Mouse (Mus musculus): ENCODE data around the gene D630003M21Rik.

D630003M21Rik gene

DNA sequence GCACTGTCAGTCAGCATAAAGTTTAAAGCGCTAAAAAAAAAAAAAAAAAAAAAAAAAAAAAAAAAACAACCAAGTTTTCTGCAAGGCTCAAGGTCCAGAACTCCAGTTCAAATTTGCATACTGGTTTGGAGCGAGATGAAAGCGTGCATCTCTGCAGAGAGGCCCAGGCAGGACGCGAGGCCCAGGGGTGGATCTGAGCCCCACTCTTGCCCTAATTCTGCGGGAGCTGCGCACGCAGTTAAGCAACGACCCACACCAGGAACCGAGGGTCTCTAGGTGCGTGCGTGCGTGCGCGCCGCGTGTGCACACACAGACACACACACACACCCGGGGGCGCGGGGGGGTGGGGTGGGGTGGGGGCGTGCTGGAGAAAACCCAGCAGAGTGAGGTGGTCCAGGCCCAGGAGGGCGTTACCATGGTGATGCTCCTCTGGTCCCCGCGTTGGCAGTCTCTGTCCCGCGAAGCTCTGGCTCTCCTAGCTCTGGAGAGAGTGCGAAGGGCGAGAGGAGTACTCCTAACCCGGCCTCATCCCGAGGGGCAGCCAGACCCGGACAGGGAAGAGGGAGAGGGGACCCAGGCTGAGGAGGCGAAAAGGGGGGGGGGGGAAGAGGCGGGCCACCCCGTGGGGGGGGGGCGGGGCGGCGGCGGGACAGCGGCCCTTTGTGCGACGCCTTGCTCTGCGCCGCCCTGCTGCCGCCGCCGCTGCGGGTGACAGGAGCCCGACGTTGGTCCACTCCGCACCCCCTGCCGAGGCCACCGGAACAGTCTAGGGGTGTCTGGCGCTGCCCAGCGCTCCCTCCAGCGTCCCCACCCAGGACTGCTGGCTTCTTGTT is at the start of gene D630003M21Rik:
TSS of gene D630003M21Rik (minus strand) at position 553 of the 833 bp plus-strand sequence.
- DNase-seq = no peak

DNA sequence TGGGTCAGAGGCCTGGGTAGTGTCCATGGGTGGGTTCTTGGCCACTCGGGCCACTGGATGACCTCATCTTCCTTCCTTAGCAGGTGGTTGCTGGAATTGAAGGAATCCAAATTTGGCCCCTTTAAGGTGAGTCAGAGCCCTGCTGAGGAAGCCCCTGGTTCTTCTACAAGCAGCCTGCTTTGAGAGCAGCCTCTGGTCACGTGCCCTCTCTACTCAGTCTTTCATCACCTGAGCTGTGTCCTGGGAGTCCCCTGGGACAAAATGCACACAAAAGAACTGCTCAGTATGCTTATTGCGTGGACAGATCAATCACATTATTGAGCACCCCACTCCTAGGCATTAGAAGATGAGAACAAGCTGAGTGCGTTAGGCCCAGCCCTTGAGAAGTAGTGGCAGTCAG is 47.9 kb upstream of the D630003M21Rik start:
- no peak for DNase-seq

DNA sequence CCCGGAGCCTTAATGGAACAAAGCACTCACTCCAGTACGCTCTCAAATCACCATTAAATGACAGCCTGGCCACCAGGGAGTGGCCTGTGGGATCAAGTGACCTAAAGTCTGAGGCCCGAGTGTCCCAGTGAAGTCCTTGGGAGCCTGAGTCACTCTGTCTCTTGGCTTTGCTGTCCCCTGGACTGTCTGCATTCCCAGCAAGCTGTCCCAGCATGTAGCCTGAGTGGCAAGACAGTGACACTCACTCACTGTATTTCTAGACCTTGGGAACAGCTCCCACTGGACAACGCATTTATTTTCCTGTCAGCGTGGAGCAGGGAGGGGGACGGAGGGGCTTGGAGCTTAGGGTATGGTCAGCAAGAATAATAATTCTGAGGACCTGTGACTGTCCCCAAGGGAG is 47.4 kb upstream of the D630003M21Rik start:
- DNase-seq = no peak

DNA sequence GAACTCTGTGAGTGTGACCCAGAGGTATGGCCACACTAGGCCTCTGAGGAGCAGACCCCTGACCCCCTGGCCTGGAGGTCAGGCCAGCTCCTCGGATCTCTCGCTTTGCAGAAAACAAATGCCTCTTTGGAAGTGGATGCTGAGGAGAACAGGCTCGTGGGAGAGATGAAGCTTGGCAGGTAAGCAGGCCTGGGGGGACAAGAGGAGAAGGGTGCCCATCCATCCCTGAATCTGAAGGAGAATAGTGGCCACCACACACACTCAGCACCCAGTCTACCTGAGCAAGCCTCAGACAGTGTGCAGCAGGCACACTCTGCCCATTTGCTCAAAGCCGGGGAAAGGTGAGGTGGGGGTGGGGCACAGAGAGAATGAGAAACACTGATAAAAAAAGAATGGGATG is 46.8 kb upstream of the D630003M21Rik start:
- DNase-seq = no peak

DNA sequence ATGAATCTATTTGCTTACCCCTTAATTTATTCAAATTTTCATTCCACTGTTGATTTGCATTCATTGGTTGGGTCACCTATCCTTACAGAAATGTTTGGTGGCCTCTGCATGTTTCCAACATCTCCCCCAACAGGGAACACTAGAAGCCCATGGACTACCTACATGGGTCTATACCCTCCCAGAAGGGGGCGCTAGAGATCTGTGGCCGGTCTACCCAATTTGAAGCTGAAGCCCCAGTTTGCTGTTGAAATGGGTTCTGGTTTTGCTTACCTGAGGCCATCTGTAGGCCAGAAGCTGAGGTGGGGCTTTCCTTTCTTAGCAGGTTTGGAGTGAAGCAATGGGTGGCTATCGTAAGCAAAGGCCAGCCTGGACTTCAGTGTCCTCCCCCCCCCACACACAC is 46.3 kb upstream of the D630003M21Rik start:
- DNase-seq = no peak

DNA sequence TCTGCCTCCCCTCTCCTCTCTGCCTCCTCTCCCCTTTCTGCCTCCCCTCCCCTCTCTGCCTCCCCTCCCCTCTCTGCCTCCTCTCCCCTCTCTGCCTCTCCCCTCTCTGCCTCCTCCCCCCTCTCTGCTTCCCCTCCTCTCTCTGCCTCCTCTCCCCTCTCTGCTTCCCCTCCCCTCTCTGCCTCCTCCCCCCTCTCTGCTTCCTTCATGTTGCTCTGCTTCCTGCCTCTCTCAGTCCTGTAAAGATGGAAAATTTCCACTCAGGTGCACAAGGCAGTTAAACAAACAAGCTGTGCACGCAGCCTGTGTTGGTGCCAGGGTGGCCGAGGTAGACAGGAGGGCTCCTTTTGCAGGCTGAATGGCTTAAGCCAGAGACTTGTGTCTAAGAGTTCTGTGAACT is 44.6 kb upstream of the D630003M21Rik start:
- no peak for DNase-seq

DNA sequence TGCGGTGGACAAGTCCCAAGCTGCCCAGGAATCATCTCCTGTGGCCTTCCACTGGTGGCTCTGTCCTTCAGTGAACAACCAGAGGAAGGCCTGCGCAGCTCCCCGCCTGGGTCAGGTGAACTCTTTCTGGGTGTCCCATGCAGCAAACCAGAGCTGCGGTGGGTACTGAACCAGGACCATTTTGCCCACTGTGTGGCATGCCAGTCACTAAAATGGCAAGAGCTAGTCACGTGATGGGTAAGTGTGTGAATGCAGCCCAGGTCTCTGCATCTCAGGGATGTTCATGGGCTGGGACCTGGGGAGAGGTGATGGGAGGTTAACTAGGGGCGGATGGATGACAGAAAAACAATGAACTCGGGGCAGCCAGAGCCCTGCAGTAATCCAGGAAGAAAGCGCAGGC is 41.0 kb upstream of the D630003M21Rik start:
- no peak for DNase-seq

DNA sequence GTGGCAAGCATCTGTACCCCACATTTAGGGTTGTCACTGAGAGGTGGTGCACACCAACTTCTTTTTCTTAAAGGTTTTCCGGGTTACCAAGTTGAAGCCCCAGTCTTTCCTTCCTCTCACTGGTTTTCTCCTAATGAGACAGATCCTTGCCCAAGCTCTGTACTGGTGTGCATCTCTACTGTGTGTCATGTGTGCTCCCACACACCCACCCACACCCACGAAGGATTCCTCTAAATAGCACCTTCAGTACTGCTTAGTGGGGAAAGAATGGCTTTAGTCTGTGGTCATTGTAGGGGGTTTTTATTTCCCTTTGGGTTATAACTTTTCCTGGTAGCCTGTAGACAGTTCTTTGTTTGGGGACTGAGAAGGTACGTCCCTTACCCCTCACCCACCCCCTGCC is 35.9 kb upstream of the D630003M21Rik start:
- no peak for DNase-seq

DNA sequence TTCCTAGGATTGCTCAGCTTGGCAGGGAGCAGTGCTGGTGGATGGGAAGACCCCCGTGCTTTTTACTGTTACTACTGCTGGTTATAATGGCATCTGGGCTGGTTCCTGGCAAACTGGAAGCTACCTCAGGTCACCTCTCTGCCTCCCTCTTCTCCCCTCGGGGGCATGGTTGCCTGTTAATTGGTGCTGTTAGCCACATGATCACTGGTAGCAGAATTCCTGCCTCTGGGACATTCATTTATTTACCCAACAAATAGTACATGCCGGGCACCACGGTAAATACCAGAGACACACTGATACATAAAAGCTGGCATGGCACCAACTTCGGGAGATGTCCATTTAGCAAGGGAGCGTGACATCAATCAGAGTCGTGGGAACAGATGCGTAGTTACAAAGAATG is 30.5 kb upstream of the D630003M21Rik start:
- no peak for DNase-seq

DNA sequence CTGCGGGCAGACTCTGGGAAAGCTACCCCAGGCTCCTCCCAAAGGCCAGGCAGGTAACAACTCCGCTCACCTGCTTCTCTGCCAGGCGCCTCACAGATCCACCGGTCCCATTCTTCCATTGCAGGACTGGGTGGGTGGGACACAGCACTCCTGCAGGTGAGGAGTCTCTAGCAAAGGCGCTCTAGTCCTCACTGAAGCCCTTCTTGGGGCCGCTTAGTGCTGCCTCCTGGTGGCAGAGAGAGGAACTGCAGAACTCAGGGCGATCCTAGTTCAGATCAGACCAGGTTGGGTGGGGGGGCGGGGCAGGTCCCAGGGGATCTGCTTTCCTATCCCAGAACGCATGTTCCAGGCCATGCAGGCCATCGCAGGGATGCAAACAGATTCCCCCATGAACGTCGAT is 29.8 kb upstream of the D630003M21Rik start:
- peak; percentile 73 to 74 for DNase-seq

DNA sequence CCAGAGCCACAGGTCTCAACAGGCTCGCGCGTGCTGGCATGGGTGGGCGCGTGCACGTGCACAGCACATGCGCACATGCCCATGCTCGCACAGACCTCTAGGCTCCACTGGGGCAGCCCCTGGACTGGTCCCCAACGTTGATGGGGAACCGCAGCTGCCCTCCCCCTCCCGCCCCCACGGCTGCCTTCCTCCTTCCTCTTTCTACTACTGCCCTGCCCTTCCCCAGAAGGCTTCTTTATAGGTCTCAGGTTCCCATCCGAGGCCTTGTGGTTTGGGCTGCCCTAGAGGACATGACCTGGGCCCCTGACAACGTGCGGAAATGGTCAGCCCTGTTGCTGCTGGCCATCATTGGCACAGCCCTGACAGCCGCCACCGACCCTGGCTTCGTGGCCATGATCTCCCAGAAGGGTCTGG is 29.0 kb upstream of the D630003M21Rik start, which contains the start of gene Bpi:
TSS of gene Bpi (plus strand) at position 90 of the 414 bp plus-strand sequence.
- peak; percentile 40 to 42 for DNase-seq

DNA sequence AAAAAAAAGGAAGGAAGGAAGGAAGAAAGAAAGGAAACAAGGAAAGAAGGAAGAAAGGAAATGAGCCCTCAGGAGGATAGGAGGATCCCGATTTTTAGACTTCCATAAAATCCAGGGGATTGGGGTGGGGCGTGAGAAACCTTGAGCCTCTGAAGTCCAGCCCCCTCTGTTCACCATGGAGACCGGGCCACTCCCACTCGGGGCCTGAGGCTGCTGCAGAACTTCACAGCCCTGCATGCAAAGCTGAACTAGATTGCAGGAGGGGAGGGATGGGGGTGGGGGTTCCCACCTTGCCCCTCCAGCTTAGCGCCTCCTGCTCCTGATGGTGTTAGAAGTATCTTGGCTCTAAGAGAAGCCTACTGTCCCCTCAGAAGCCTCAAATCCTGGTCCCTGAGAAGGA is 27.9 kb upstream of the D630003M21Rik start:
- no peak for DNase-seq

DNA sequence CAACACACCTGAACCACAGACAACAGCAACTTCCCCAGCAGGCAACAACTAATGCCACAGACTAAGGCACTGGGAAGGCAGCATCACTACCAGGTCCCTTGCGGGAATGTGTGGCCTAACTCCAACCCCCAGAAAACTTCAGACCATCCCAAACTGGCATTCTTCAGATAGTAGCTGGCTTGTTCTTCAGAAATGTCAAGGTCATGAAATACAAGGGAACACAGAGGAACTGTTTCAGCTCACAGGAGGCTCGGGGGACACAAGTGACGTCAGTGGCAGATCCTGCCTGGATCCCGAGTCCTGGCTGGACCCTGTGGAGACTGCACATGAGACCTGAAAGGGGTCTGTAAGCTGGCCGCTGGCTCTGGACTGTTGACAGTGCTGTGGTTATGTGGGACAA is 24.8 kb upstream of the D630003M21Rik start:
- no peak for DNase-seq

DNA sequence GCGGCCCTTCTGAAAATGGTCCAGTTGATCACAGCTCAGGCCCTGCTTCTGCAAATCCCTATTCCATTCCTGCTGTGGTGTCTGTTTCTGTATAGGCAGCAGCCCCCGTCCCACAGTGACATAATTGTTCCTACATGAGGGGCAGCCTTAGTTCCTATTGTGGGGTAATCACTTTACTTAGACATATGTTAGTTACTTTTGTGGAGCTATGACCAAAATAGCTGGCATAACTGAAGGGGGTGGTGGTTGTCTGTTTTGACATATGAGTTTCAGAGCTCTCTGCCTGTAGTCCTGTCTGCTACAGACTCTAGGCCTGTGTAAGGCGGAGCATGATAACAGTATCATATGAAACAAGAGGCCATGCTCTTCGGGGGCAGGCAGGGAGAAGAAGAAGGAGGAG is 21.5 kb upstream of the D630003M21Rik start:
- DNase-seq = no peak

DNA sequence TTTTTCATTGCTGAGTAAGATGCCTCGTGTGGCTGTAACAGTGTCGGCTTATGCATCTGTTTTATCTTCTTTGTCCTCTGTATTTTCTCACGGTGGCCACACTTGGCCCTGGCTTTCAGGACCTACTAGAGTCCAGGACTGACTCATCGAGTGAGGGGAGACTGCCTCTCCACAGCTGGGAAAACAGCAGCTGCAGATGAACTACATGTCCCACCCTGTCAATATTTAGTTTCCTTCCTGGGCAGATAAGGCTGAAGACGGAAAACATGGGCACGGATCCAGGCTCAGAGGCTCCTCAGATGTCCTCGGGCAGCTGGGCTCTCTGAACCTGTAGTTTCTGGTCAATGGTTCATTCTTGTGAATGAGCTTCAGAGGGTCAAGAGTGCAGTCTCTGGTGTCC is 19.3 kb upstream of the D630003M21Rik start:
- DNase-seq = no peak

DNA sequence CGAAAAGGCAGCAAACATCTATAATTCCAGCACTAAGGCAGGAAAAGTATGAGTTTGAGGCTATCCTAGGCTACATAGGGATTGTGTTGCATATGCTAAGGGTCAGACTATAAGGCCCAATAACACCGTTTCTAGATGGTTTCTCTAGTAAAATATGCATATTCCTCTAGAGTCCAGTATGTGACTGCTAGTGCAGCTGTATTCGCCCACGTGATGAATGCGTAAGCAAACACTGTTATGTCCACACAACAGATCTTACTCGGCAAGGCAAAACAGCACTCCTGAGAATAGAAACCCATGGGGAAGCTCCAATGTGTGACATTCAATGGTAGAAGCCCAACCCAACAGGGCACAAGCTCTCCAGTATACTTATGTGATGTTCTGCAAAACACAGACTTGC is 18.8 kb upstream of the D630003M21Rik start:
- DNase-seq = no peak

DNA sequence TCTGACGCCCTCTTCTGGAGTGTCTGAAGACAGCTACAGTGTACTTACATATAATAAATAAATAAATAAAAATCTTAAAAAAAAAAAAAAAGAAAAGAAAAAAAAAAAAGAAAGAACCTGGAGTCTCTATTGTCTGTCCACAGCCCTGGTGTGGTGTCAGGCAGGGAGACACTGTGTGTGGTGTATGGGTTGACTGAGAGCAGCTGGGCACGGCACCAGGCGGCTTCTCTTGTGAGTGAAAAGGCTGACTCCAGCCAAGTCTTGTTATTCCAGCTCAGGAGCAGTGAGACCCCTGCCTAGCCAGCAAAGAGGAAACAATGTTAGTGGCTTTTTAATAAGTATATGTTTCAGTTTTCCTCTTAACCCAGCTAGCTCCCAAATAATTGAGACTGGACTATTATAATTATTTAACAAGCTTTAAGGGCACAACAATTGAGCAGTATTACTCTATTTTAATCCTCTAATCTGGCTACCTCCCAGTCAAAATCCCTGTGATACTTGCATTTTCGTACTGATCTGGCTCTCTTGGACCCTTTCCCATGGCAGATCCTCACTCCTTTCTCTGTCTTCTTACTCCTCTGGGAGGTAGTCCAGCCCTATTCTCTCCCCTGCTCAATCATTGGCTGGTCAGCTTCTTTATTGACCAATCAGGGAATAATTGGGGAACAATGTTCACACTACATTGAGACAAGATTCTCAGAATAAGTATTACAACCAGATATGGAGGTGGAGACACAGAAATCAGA is 16.2 kb upstream of the D630003M21Rik start:
- DNase-seq = no peak

DNA sequence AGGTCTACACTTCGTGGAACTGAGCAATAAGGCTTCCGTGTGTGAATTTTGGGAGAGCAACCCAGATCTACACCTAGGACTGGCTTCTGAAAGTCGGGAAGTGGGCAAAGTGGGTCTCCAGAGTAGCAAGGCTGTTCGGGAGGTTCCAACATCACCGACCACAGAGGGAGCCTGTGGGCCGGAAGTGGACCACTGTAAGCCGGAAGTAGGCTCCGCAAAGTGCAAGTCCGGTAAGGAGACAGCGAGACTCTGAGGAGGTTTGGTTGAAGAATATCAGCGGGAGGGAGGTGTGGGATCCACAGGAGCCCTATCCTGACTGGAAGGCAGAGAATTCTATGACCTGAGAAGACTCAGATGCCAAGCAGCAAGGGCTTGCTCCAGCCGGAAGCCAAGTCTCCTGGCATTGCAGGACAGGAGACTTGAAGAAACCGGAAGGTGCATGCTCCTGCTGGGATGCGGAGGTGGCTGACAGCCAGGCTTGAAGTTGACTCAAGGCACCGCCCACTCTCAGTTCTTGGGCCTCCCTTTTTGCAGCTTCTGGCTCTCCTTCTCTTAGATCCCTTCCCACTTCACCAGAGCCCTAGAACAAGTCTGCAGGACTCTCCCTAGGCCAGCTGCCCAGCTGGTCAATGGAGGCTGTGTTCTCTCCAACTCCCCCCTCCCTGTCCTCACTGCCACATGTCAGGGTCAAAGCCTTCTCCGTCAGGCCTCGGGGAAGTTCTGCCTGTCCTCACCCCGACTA is 14.3 kb upstream of the D630003M21Rik start:
- no peak for DNase-seq

DNA sequence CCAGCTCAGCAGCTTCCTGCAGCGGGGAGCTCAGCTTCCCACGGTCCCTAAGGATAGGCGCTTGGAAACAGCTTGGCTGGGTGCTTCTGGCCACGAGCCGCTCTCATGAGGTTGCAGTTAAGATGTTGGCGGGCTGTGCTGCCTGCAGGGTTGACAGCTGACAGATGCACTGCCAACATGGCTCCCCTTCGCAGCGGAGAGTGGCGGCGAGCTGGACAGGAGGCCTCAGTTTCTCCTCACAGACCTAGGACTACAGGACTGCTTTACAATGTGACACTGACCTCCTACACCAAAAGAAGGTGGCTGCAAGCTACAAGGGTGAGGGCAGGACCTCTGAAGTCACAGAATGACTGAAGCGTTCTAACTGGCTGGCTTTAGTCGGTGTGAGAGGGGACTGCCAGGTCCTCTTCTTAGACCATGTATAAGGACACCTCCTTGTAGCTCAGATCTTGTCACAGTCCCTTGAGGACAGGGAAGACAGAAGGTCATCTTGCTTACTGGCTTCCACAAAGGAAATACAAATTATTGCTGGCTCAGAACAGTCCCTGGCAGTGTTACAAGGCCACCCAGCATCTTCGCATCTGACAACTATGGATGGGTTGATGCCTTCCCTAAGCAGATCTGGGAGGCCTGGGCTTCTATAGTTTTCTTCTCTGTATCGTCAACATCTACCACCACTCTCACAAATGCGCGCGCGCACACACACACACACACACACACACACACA is 13.3 kb upstream of the D630003M21Rik start:
- DNase-seq = no peak

DNA sequence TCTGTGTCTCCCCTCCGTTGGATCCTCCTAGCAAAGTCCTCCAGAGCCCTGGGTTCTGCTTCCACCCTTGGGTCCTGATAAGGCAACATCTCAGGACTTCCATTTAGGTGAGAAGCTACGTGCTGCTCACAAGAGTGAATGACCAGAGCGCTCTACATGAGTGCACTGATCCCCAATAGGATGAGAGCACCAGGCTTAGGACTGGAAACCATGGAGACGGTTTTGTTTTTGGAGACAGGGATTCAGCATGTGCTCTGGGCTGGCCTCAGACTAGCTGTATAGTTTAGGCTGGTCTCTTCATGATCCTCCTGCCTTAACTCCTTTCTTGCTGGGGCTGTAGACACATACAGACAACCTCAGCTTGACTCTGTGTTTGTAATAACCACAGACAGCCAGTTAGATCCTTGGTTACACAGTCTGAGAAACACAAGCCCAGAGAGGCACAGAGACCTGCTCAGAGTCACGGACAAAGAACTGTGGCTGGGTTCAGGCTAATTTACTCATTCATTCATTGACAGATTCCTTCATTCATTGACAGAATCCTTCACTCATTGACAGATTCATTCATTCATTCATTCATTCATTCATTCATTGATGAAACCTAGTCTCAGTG is 12.2 kb upstream of the D630003M21Rik start:
- no peak for DNase-seq

DNA sequence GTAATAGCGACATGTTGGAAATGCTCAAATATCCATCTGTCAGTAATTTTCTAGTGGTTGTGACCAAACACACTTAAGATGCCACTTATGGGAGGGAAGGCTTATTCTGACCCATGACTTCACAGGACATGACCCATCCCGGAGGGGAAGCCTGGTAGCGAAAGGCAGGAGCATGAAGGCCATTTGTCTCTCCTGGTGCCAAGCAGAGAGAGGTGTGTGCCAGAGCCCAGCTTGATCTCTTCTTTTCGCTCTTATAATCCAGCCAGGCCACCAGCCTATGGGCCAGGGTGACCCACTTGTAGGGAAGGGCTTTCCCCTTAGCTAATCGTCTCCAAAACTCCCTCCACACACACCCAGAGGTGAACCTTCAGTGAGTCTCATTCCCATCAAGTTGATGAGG is 9.1 kb upstream of the D630003M21Rik start:
- DNase-seq = no peak

DNA sequence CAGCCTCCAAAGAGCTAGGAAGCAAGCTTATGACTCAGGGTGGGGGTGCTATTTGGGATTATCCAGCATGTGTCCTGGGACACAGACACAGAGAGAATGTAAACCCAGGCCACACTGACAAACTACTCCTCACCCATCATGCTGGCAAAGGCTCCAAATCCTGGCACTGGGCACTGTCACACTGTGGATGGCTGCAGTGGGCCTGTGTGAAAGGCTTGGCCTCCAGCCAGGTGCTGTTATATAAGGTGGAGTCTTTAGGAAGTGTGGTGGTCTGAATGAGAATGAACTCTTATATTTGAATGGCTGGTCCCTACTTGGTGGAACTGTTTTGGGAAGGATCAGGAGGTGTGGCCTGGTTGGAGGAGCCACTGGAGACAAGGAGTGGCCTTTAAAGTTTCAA is 7.7 kb upstream of the D630003M21Rik start:
- DNase-seq = no peak

Measured in B cell, adult 2 months (primary cell).